Mouse (Mus musculus) kidney, embryonic 15.5 days (tissue): ENCODE measurements around the gene Klhl4. TPM values are rescaled to one million over a fixed set of nuclear protein-coding genes. Genes with fewer than 3 reads are reported as not detected.

Experiments used
- ATAC-seq: fragments of 200-750 bp; cut with Nextera tagmentation; replicated peaks from 2 replicates; pipeline ENCODE4 v1.8.0; 2017; ENCODE audit warnings: moderate TSS enrichment; ENCODE audit not compliant: low FRiP score
- H3K27ac ChIP-seq: fragments of 300-500 bp; sonication (generic); 2 replicates; pipeline ENCODE4 v1.5.1; 2015; ENCODE audit warnings: mild to moderate bottlenecking, inconsistent platforms
- H3K27me3 ChIP-seq: fragments of 300-500 bp; sonication (generic); 2 replicates; pipeline ENCODE4 v1.6.1; 2015; ENCODE audit warnings: inconsistent platforms
- H3K36me3 ChIP-seq: fragments of 300-500 bp; sonication (generic); 2 replicates; pipeline ENCODE4 v1.6.1; 2015; ENCODE audit warnings: inconsistent platforms
- H3K4me1 ChIP-seq: fragments of 300-500 bp; sonication (generic); 2 replicates; pipeline ENCODE4 v1.6.1; 2015; ENCODE audit warnings: inconsistent platforms
- H3K4me2 ChIP-seq: fragments of 300-500 bp; sonication (generic); 2 replicates; pipeline ENCODE4 v1.6.1; 2015; ENCODE audit warnings: moderate library complexity, mild to moderate bottlenecking, inconsistent platforms
- H3K4me3 ChIP-seq: fragments of 300-500 bp; sonication (generic); replicated peaks from 2 replicates; pipeline ENCODE4 v1.5.1; 2015; ENCODE audit warnings: mild to moderate bottlenecking, inconsistent platforms
- H3K9ac ChIP-seq: fragments of 300-500 bp; sonication (generic); 2 replicates; pipeline ENCODE4 v1.6.1; 2015; ENCODE audit warnings: mild to moderate bottlenecking, inconsistent platforms
- H3K9me3 ChIP-seq: fragments of 300-500 bp; sonication (generic); replicated peaks from 2 replicates; pipeline ENCODE4 v1.6.1; 2016; ENCODE audit warnings: inconsistent platforms
- WGBS: fragments of 180-500 bp; shearing (Covaris S2); methylation state at CpG from one replicate; pipeline ENCODE4 v1.1.7; 2015; ENCODE audit warnings: mixed read lengths; 5-methylcytosine and 5-hydroxymethylcytosine counted together
- polyA plus RNA-seq: library from polyadenylated mRNA; unstranded; fragments of >200 nt; fragmentation: Nextera tagmentation; extraction: Ambion mirVana; gene quantifications from 2 replicates; pipeline ENCODE4 v1.2.1, GENCODE M21; 2015

Gene Klhl4
- polyA plus RNA-seq: 26.9 and 27.2 TPM in 2 replicates

DNA sequence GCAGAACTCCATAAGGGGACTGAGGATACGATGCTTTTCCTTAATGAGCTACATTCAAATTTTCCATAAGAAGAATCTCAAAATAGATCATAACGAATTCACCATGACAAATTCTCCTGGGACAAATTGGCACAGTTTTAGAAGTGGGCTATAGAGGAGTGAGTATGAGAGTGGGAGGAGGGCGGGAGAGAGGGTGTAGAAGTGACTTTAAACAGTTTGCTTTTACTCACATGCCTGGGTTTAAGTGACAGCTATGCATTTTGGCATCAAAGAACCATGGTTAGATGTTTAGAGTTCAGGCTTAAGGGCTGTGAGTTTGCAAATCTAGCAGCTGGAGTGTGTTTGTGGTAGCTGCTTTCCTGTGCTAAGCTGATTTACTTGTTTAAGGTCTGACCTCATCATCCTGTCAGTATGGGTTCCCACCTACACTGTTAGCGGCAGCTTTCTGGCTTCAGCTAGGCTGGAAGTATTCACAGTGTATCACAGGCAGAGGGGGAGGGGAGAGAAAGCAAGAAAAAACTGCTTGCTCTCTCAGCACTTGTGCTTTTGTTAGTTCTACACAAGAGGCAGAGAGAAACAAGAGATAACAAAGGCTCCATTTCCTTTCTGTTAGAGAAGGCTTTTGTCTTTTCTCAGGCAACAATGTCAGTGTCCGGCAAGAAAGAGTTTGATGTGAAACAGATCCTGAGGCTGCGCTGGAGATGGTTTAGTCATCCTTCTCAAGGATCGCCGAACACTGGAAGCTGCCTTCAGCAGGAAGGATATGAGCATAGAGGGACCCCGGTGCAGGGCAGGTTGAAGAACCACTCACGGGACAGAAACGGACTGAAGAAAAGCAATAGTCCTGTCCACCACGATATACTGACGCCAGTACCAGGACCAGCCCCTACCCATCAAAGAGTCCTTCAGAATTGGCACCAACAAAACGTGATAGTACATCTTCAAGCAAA, at the start of gene Klhl4:
Gene Klhl4 (plus strand): TSS at position 552 of the 950 bp plus-strand sequence.
- no peaks in the 10 kb centered on the region for H3K36me3 ChIP-seq
- peak within 1 kb of the TSS; percentile 33 for H3K4me3 ChIP-seq
- H3K9ac ChIP-seq: no peak within 1 kb of the TSS
- no peaks in the 10 kb centered on the region for H3K27me3 ChIP-seq
- H3K4me1 ChIP-seq: no peaks in the 10 kb centered on the region
- peak; percentile 94 for ATAC-seq
- peak within 1 kb of the TSS; percentile 70 for H3K27ac ChIP-seq
- WGBS: 35% methylated on average over 14 of the region's 14 CpGs
- peak within 1 kb of the TSS; percentile 42 for H3K4me2 ChIP-seq
- H3K9me3 ChIP-seq: no peaks in the 10 kb centered on the region

DNA sequence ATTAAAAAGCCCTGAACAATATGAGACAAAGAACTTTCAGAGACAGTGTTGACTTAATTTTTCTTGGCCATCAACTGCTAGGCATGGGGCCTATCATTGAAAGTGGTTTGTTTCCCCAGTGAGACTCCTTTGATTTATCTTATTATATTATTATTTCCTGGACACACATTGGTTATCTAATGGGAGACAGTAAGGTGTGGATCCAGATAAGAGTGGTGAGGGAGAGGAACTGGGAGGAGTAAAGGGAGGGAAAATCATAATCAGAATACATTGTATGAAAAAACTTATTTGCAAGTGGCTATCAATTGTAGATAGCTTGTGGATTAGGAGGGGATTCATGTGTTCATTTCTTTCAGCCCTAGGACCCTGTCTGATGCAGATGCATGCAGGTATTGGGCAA, 10.0 kb downstream of the Klhl4 start:
- H3K27ac ChIP-seq: no peak overlapping the region
- H3K9me3 ChIP-seq: no peaks in the 10 kb centered on the region
- H3K4me3 ChIP-seq: no peak overlapping the region
- H3K27me3 ChIP-seq: no peaks in the 10 kb centered on the region
- H3K36me3 ChIP-seq: no peaks in the 10 kb centered on the region
- no peak overlapping the region for H3K4me2 ChIP-seq
- no peak overlapping the region for H3K9ac ChIP-seq
- no peak for ATAC-seq
- H3K4me1 ChIP-seq: no peaks in the 10 kb centered on the region

DNA sequence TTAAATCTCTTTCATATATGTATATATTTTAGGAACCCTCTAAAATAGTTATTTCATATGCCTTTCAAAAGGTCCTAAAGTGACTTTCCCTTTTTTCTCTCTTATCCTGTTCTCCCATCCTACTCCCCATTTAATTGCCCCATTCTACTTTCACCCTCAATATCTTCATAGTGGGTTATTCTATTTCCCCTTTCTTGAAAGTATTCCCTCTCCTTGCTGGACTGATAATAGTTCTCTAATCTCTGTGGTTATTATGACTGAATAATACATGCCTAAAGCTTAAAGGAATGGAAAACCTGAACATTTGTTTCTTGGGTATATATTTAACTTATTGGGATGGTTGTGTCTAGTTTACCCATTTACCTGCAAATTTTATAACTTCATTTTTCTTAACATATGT, 12.6 kb downstream of the Klhl4 start:
- Histone ChIP-seq H3K9me3 (no peaks in the 10 kb centered on the region), H3K4me3 (no peak overlapping the region), H3K27ac (no peak overlapping the region), H3K9ac (no peak overlapping the region), H3K36me3 (no peaks in the 10 kb centered on the region), H3K4me2 (no peak overlapping the region), H3K27me3 (no peaks in the 10 kb centered on the region), H3K4me1 (no peaks in the 10 kb centered on the region)
- ATAC-seq: no peak

DNA sequence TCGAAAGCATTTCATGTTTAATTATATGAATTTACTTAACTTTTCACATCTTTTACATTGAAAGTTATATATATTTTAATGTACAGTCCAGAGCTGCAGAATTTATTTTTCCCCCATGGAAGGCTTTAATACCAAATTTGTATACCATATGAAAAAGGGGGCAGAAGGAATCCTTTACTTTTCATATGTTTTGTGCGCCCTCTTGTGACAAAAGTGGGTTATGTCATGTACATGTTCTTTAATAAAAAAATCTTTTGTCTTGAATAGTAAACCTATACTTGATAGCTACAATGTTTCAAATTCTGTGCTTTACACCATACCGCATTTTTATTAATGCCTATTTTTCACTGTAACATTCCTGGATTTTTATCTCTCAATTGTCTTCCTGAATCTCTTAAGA, 84.0 kb downstream of the Klhl4 start:
- H3K27ac ChIP-seq: no peak overlapping the region
- no peak overlapping the region for H3K4me3 ChIP-seq
- no peaks in the 10 kb centered on the region for H3K4me1 ChIP-seq
- no peaks in the 10 kb centered on the region for H3K27me3 ChIP-seq
- H3K9me3 ChIP-seq: no peaks in the 10 kb centered on the region
- no peak overlapping the region for H3K4me2 ChIP-seq
- no peak overlapping the region for H3K9ac ChIP-seq
- H3K36me3 ChIP-seq: no peaks in the 10 kb centered on the region
- WGBS: 35% methylated on average over 3 of the region's 3 CpGs
- no peak for ATAC-seq

DNA sequence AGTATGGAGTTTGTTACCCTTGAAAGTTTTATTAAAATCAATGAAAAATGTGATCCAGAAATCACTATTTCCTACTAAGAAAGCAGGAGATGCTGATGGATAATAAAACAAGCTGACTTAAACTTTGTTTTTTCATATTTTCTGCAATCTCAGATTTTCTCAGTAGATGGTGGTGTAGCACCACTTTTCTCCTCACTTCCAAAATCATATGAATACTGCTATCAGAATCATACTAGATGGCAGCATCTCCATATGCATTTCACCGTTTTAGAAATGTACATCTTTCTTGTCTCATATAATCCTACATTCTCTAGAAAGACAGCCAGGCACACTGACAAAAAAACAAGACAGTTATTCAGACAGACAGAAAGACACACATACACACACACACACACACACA, 108.2 kb downstream of the Klhl4 start:
- ATAC-seq: no peak
- Histone ChIP-seq H3K4me2 (no peak overlapping the region), H3K4me1 (no peaks in the 10 kb centered on the region), H3K9ac (no peak overlapping the region), H3K27me3 (no peaks in the 10 kb centered on the region), H3K9me3 (no peaks in the 10 kb centered on the region), H3K4me3 (no peak overlapping the region), H3K27ac (no peak overlapping the region), H3K36me3 (no peaks in the 10 kb centered on the region)
- 54% methylated on average over 1 of the region's 1 CpGs for WGBS
